Mouse (Mus musculus): ENCODE results near the gene Hif3a. TPM values are rescaled to one million over a fixed set of nuclear protein-coding genes. Genes with fewer than 3 reads are reported as not detected.

Gene Hif3a
- total RNA-seq, 1 experiment from 2014 or later = not detected

- no peak; the same call in 1 of the 2 replicates for ATAC-seq (ENCODE audit: extremely low read depth, insufficient number of reproducible peaks, low FRiP score, poor library complexity, severe bottlenecking)
Measured at GRCm38 (mm10) chr7:17058816-17059462, 3.3 kb downstream of the Hif3a start.

DNA sequence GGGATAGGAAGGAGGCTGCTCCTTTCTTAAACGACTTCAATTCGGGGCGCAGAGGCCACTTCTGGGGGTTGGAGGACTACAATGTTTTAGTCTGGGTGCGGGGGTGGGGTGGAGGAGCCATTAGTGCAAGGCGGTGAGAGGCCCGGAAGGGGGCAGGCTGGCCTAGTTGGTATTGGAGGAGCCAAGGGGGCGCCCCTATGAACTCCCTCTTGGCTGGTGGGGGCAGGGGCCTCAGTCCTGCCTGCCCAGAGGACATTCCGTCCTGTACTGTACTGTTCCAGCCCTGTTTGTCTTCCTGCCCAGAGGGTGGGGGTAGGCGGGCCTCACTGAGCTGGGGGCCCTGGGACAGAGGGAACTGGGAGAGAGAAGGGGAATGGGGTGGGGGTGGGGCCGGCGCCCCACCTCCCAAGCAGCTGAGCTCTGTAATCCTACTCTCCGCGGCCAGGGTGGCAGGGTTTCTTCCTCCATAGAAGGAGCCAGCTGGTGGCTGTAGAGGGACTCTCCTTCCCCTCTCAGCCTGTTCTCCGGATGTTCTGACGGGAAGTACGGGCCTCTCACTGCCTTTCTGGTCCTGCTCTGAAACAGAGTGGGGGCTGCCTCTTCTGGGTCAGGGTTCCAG, 4.0 kb downstream of the Hif3a start:
- ATAC-seq (ENCODE audit: extremely low read depth, insufficient number of reproducible peaks, low FRiP score, poor library complexity, severe bottlenecking) = peak; percentile 45

DNA sequence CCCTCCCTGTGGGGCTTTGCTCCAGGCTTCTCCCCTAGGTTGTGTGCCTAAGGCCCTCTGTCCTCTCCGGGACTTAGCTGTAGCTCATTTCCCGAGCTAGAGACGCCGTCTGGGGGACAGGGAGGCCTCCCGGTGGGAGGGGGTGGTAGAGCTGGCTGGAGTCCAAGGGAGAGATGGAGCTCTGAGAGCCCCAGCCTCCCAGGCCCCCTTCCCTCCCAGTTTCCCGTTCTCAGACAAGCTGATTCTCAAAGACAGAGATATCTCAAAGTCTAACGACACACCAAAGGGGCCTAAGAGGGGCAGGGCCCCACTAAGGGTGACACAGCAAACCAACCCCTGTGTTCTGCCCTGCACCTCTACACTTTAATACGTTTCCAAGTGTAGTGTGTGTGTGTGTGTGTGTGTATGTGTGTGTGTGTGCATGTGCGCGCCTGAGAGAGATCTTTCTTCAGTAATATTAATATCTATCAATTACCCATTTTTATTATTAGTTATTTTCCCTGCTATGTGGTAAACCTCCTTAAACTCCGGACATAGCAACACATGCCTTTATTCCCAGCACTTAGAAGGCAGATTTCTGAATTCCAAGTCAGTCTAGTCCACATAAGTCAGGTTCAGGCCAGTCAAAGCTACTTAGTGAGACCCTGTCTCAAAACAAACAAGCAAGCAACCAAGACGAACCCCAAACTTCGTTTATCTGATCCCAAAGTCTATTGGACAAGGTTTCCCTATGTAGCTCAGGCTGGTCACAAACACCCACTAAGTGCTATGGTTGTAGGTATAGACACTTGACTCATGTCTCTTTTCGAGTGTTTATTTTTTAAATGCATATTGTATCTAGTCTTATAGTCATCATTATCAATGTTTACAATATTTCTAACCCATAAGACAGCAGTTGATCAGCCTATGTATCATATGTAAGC, 5.4 kb downstream of the Hif3a start:
- no peak for ATAC-seq (ENCODE audit: extremely low read depth, insufficient number of reproducible peaks, low FRiP score, poor library complexity, severe bottlenecking)

DNA sequence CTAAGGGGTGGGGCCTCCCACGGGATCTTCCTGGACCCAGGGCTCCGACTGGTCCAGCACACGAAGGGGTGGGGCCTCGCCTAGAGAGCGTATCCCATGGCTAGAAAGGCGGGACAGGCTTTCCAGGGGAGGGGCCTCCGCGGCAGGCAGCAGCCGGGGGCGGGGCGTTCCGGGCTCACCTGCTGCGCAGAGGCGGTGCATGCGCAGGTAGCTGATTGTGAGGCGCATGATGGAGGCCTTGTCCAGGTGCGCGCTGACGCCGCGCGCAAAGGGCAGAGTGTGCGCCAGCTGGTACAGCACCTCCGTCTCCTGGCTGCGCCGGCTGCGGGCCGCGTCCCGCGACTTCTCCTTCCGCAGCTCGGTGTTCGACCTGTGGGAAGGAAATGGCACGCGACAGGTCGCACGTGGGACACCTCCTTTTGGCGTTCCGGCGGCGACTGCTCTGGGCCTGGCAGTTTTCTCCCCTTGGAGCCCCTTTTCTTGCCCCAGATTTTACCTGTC, 6.1 kb downstream of the Hif3a start:
- ATAC-seq (ENCODE audit: extremely low read depth, insufficient number of reproducible peaks, low FRiP score, poor library complexity, severe bottlenecking) = no peak

DNA sequence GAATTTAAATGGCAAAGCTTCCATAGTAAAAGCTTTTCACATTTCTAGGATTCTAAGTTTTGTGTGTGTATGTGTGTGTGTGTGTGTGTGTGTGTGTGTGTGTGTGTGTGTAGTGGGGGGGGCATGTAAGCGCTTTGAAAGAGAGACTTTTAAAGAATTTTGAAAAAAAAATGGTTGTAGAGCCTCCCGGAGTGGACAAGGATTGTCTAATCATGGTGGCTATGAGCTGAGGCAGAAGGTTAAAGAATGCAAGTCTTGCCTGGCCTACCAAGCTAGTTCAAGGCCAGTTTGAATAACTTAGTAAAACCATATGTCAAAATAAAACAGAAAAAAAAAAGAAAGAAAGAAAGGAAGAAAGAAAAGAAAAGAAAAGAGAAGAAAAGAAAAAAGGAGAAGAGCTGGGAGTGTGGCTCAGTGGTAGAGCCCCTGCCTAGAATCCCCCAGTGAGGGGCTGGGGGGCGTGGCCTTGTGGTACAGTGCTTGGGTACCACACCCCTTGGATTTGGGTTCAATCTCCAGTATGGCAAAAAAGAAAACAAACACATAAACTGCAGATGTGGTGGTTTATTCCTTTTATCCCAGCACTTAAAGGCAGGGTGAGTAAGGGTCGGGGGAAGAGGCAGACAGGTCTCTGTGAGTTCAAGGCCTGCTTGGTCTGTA, 6.8 kb downstream of the Hif3a start:
- no peak for ATAC-seq (ENCODE audit: extremely low read depth, insufficient number of reproducible peaks, low FRiP score, poor library complexity, severe bottlenecking)

- ATAC-seq (ENCODE audit: extremely low read depth, insufficient number of reproducible peaks, low FRiP score, poor library complexity, severe bottlenecking) = no peak
Measured at GRCm38 (mm10) chr7:17054325-17054989, 7.8 kb downstream of the Hif3a start.

- ATAC-seq (ENCODE audit: extremely low read depth, insufficient number of reproducible peaks, low FRiP score, poor library complexity, severe bottlenecking) = peak; percentile 51; the same call in 1 of the 2 replicates
Measured at GRCm38 (mm10) chr7:17050933-17051594, 11.2 kb downstream of the Hif3a start.

DNA sequence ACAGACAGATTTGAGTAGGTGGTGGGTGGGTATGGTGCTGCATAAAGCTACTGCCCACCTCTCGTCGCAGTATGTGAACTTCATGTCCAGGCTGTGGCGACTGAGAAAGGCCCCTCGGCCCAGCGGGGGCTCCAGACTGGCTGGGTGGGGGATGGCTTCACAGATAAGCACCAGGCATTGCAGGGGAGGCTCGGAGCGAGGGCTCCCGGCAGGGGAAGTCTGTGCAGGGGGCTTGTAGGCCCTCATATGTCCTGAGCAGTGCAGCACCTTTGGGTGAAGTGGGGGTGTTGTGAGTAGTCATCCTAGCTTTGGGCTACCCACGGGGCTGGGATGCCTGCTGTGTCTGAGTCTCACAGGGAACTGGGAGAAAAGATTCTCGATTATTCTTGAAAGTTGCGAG, 11.7 kb downstream of the Hif3a start:
- ATAC-seq (ENCODE audit: extremely low read depth, insufficient number of reproducible peaks, low FRiP score, poor library complexity, severe bottlenecking) = no peak

- no peak for ATAC-seq (ENCODE audit: extremely low read depth, insufficient number of reproducible peaks, low FRiP score, poor library complexity, severe bottlenecking)
Measured at GRCm38 (mm10) chr7:17048431-17049190, 13.6 kb downstream of the Hif3a start.

- ATAC-seq (ENCODE audit: extremely low read depth, insufficient number of reproducible peaks, low FRiP score, poor library complexity, severe bottlenecking) = no peak
Measured at GRCm38 (mm10) chr7:17047041-17047682, 15.1 kb downstream of the Hif3a start.

- ATAC-seq (ENCODE audit: extremely low read depth, insufficient number of reproducible peaks, low FRiP score, poor library complexity, severe bottlenecking) = no peak
Measured at GRCm38 (mm10) chr7:17045743-17046142, 16.5 kb downstream of the Hif3a start.

DNA sequence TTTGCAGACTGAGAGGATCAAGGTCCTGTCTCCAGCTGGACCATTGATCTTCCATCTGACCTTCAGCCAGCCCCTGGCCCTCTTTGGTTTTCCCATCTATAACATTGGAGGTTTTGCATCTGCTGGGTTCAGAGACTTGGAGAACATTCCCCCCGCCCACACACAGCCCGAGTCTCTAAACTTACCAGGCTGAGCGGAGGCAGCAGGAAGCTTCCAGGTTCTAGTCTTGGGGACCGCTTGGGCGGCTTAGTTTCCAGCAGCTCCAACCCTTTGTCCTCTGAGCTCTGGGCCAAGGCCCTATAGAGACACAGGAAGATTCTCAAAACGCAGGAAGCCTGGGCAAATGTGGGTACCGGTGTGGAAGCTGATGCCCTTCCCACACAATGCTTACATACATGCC, 22.9 kb downstream of the Hif3a start:
- ATAC-seq (ENCODE audit: extremely low read depth, insufficient number of reproducible peaks, low FRiP score, poor library complexity, severe bottlenecking) = no peak

GRCm38 (mm10) chr7:17038018-17038695, 24.1 kb downstream of the Hif3a start:
- no peak for ATAC-seq (ENCODE audit: extremely low read depth, insufficient number of reproducible peaks, low FRiP score, poor library complexity, severe bottlenecking)

DNA sequence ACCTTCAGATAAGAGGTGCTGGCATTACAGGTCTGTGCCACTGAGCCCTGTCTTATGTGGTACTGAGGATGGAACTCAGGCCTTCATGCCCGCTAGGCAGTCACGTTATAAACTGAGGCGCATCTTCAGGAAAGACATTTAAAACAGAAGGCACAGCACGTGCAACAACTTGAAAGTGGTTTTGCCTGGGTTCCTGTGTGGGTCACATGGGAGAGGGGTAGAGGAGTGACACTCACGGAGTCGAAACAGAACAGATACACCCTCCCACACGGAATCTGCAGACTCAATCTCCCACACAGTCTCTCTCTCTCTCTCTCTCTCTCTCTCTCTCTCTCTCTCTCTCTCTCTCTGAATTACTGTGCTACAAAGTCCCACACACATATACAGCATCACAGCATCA, 32.0 kb downstream of the Hif3a start:
- no peak for ATAC-seq (ENCODE audit: extremely low read depth, insufficient number of reproducible peaks, low FRiP score, poor library complexity, severe bottlenecking)

GRCm38 (mm10) chr7:17028923-17029322, 33.3 kb downstream of the Hif3a start:
- ATAC-seq (ENCODE audit: extremely low read depth, insufficient number of reproducible peaks, low FRiP score, poor library complexity, severe bottlenecking) = no peak

GRCm38 (mm10) chr7:17027588-17028343, 34.5 kb downstream of the Hif3a start, which contains the start of gene Ppp5c:
Gene Ppp5c (minus strand): TSS chr7:17027924.
- peak; percentile 57 for ATAC-seq (ENCODE audit: extremely low read depth, insufficient number of reproducible peaks, low FRiP score, poor library complexity, severe bottlenecking)

Data from neutrophil, adult 5-6 weeks (primary cell).